Mouse (Mus musculus) midbrain, embryonic 11.5 days (tissue): Measurements from ENCODE around the gene Erich6. TPM values are rescaled to one million over a fixed set of nuclear protein-coding genes. Genes with fewer than 3 reads are reported as not detected.

Experiments used
- ATAC-seq: fragments of 200-750 bp; cut with Nextera tagmentation; 2 replicates; pipeline ENCODE4 v1.8.0; 2017; ENCODE audit warnings: moderate TSS enrichment, moderate library complexity; ENCODE audit not compliant: low FRiP score
- DNase-seq: peaks from one replicate; pipeline ENCODE4 v3.0.0; 2015; ENCODE audit warnings: low spot score; ENCODE audit errors: missing footprints
- H3K27ac ChIP-seq: fragments of 300-500 bp; sonication (generic); 2 replicates; pipeline ENCODE4 v1.5.1; 2014; ENCODE audit warnings: low read depth, low read length
- H3K27me3 ChIP-seq: fragments of 300-500 bp; sonication (generic); 2 replicates; pipeline ENCODE4 v1.6.1; 2014; ENCODE audit warnings: mild to moderate bottlenecking, low read length, moderate library complexity, mixed read lengths; ENCODE audit not compliant: control insufficient read depth, insufficient read depth
- H3K36me3 ChIP-seq: fragments of 300-500 bp; sonication (generic); 2 replicates; pipeline ENCODE4 v1.6.1; 2014; ENCODE audit warnings: mild to moderate bottlenecking, low read length, moderate library complexity, mixed read lengths; ENCODE audit not compliant: control insufficient read depth, insufficient read depth
- H3K4me1 ChIP-seq: fragments of 300-500 bp; sonication (generic); 2 replicates; pipeline ENCODE4 v1.6.1; 2014; ENCODE audit warnings: low read length; ENCODE audit not compliant: control insufficient read depth, insufficient read depth
- H3K4me2 ChIP-seq: fragments of 300-500 bp; sonication (generic); 2 replicates; pipeline ENCODE4 v1.6.1; 2014; ENCODE audit warnings: mild to moderate bottlenecking, moderate library complexity
- H3K4me3 ChIP-seq: fragments of 300-500 bp; sonication (generic); 2 replicates; pipeline ENCODE4 v1.5.1; 2014; ENCODE audit warnings: low read depth, low read length
- H3K9ac ChIP-seq: fragments of 300-500 bp; sonication (generic); 2 replicates; pipeline ENCODE4 v1.6.1; 2014; ENCODE audit warnings: low read length
- H3K9me3 ChIP-seq: fragments of 300-500 bp; sonication (generic); 2 replicates; pipeline ENCODE4 v1.6.1; 2016; ENCODE audit warnings: low read length; ENCODE audit not compliant: control insufficient read depth
- WGBS: fragments of 180-500 bp; shearing (Covaris S2); extraction: QIAGEN DNeasy Blood & Tissue Kit; methylation state at CpG from one replicate; pipeline ENCODE4 v1.1.7; 2014; 5-methylcytosine and 5-hydroxymethylcytosine counted together
- polyA plus RNA-seq: library from polyadenylated mRNA; unstranded; fragments of >200 nt; fragmentation: Nextera tagmentation; extraction: Ambion mirVana; gene quantifications from 2 replicates; pipeline ENCODE4 v1.2.1, GENCODE M21; 2014

The Erich6 gene
- polyA plus RNA-seq = 0.08 TPM in 1 of 2 replicates, not detected in the other

DNA sequence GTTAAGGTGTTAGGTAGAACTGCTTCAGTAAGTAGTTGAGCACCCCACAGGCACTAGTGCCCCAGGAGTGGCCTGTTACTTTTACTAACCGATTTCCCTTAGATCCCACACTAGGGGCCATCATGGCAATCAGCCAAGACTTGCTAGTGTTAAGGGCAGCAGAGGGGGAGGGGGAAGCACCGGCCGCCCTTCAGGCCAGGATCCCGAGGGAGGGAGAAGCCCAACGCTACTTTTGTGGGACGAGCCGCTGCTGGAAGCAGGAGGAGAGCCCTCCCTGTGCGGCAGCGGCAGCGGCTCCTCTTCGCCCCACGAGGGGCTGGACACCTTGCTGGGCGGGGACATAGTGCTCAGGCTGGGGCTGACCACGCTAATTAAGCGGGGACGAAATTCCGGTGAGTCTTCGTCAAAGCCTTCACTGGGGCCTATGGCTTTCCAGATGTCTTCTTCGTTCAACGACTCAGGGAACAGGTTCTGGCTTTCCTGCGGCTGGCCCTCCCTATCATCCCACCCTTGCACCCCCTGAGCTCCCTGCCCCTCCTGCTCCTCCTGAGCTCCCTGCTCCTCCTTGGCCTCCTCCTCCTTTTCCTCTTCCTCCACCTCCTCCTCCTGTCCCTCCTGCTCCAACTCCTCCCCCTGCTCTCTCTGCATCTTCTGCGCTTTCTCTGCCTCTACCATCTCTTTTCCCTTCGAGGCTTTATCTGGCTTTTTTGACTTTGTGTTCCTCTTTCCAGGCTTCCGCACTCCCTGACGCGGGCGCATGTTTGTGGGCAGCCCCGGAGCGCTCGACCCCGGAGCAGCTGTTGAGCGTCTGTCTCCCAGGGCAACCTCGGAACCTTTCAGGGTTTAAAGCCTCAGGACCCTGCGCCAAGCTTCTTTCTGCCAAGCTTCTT is at the start of gene Erich6:
Gene Erich6 (minus strand): TSS at position 802 of the 890 bp plus-strand sequence.
- WGBS = under 1% methylated on average over 33 of the region's 34 CpGs
- peak within 1 kb of the TSS; percentile 22; the same call in 1 of the 2 replicates for H3K27ac ChIP-seq

DNA sequence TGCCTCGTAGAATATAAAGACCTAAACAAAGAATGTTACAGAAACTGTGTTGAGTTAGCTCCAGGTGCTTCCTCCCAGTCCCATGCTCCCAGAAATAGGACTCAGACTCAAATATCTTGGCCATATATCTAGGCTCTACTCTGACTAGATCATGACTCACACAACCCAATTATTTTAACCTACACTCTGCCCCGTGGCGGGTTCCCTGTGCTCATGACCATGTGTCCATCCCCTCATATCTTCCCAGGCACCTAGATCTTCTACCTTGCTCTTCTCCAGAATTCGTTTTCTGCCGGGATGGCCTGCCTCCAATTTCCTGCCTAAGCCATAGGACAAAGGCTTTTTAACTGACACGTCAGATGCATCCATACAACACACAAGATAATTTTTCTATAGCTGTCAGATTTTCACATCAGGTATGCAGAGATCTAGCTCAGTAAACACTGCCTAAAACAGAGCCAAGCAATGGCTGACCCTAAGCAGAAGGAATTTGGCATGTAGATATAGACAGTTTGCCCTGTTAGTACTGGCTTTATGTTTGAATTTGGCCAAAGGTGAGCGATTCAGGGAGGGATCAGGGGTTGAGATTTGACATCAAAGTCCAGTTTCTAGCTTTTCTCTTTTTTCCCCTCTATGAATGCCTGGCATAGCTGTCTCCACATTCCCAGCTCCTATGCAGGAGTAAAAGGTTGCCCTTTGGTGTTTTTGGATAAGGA is 49.4 kb upstream of the Erich6 start:
- 85% methylated on average over 7 of the region's 7 CpGs for WGBS
- Histone ChIP-seq H3K36me3 (no peaks in the 10 kb centered on the region), H3K9ac (no peak overlapping the region), H3K4me1 (peaks cover 2% of the 10 kb centered on the region; the same call in 1 of the 2 replicates), H3K9me3 (no peaks in the 10 kb centered on the region), H3K4me2 (no peak overlapping the region), H3K27me3 (0 out of 2 replicates have a peak, but pooled peaks cover 2% of the 10 kb centered on the region), H3K4me3 (no peak overlapping the region), H3K27ac (no peak overlapping the region)
- DNase-seq (no peak), ATAC-seq (no peak)

More for the DNA sequence above, at the start of gene Erich6:
- Histone ChIP-seq H3K9me3 (0 out of 2 replicates have a peak, but pooled peaks cover 3% of the 10 kb centered on the region), H3K9ac (peak within 1 kb of the TSS; percentile 69), H3K4me3 (peak within 1 kb of the TSS; percentile 49), H3K27me3 (no peaks in the 10 kb centered on the region; the same call in 1 of the 2 replicates), H3K4me2 (peak within 1 kb of the TSS; percentile 87), H3K36me3 (no peaks in the 10 kb centered on the region), H3K4me1 (peaks cover 7% of the 10 kb centered on the region; the same call in 1 of the 2 replicates)
- ATAC-seq = peak; percentile 93
- peak; percentile 95 for DNase-seq

DNA sequence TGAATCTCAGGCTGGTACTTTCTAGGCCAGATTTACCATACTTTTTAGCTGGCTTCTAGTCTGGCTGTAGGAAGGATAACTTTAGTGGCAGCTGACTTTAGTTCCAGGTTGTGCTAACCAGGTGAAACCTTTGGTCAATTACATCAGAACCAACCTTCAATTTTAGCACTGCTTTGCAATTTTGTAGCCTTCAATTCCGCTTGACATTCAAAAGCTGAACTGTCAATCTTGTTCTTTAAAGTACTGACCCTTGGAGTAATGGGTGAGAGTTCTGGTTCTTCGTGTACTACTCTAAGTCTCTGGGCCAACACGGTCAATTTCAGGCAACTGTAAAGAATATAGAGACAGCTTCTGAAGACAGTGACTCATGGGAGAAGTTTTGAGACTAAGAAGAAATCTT is 48.4 kb upstream of the Erich6 start:
- DNase-seq (no peak), ATAC-seq (no peak)
- Histone ChIP-seq H3K9ac (no peak overlapping the region), H3K36me3 (no peaks in the 10 kb centered on the region), H3K27ac (no peak overlapping the region), H3K27me3 (0 out of 2 replicates have a peak, but pooled peaks cover 2% of the 10 kb centered on the region), H3K9me3 (no peaks in the 10 kb centered on the region), H3K4me3 (no peak overlapping the region), H3K4me2 (no peak overlapping the region), H3K4me1 (peaks cover 2% of the 10 kb centered on the region; the same call in 1 of the 2 replicates)
- WGBS = 83% methylated on average over 3 of the region's 3 CpGs

DNA sequence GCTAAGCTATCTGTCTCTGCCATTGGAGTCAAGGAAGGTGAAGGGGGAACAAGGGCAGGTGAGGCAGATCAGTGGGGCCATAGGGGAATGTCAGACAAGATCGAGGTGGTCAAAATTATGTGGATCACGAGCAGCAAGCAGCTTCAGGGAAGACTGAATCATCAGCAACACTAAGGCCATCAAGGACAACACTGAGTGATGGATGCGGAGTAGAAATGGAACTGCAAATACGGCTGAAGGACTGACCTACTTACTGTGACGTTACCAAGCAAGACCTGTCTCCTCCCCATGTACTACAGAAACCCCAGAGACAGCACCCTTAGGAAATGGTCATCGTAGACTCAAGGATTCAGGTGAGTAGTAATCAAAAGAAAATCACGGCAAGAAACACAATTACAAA is 46.3 kb upstream of the Erich6 start:
- DNase-seq = no peak
- H3K4me2 ChIP-seq = no peak overlapping the region
- H3K4me1 ChIP-seq = peaks cover 2% of the 10 kb centered on the region; the same call in 1 of the 2 replicates
- no peaks in the 10 kb centered on the region for H3K27me3 ChIP-seq
- H3K36me3 ChIP-seq = no peaks in the 10 kb centered on the region
- H3K9me3 ChIP-seq = no peaks in the 10 kb centered on the region
- H3K27ac ChIP-seq = no peak overlapping the region
- ATAC-seq = no peak
- WGBS = 91% methylated on average over 7 of the region's 7 CpGs
- no peak overlapping the region for H3K4me3 ChIP-seq
- H3K9ac ChIP-seq = no peak overlapping the region

DNA sequence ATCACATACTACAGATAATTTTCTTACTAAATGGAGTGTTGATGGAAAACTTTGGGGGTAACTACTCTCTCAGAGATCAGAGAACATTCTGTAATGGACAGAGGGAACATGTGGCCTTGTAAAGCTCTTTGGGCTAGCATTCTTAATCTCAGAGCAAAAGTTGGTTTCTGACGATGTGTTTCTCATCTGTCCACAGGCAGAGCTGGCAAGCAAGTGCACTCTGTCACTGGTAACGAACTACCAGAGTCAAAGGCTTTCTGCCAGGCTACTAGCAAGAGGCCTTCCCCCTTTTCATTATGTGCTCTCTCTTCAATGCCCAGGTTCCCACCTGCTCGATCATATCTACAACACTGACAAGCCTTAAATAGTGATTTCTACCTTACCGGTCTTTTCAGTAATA is 45.3 kb upstream of the Erich6 start:
- ATAC-seq (no peak), DNase-seq (no peak)
- Histone ChIP-seq H3K4me1 (peaks cover 2% of the 10 kb centered on the region; the same call in 1 of the 2 replicates), H3K36me3 (no peaks in the 10 kb centered on the region), H3K4me2 (no peak overlapping the region), H3K9ac (no peak overlapping the region), H3K9me3 (no peaks in the 10 kb centered on the region), H3K27me3 (no peaks in the 10 kb centered on the region), H3K4me3 (no peak overlapping the region), H3K27ac (no peak overlapping the region)
- WGBS = 85% methylated on average over 4 of the region's 4 CpGs

DNA sequence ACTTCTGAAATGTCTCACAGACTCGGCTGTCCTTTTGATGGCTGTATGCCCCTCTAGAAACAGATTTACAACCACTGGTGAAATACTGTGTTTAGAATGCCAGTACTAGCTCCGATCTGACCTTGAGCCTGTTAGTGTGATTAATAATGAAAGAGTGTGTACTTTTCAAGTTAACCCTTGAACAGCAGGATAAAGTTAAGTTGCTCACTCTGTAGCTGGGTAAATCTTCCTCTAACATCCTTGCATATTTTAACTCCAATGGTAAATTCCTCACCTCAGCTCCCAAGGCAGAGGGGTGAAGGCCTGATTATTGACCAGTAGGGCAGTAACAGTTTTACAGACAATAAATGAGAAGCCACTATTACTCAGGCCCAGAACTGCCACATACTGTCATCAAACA is 44.8 kb upstream of the Erich6 start:
- Histone ChIP-seq H3K9me3 (no peaks in the 10 kb centered on the region), H3K4me1 (peaks cover 2% of the 10 kb centered on the region; the same call in 1 of the 2 replicates), H3K9ac (no peak overlapping the region), H3K27ac (no peak overlapping the region), H3K36me3 (no peaks in the 10 kb centered on the region), H3K4me3 (no peak overlapping the region), H3K27me3 (no peaks in the 10 kb centered on the region), H3K4me2 (no peak overlapping the region)
- no peak for ATAC-seq
- 77% methylated on average over 2 of the region's 2 CpGs for WGBS
- DNase-seq = no peak

DNA sequence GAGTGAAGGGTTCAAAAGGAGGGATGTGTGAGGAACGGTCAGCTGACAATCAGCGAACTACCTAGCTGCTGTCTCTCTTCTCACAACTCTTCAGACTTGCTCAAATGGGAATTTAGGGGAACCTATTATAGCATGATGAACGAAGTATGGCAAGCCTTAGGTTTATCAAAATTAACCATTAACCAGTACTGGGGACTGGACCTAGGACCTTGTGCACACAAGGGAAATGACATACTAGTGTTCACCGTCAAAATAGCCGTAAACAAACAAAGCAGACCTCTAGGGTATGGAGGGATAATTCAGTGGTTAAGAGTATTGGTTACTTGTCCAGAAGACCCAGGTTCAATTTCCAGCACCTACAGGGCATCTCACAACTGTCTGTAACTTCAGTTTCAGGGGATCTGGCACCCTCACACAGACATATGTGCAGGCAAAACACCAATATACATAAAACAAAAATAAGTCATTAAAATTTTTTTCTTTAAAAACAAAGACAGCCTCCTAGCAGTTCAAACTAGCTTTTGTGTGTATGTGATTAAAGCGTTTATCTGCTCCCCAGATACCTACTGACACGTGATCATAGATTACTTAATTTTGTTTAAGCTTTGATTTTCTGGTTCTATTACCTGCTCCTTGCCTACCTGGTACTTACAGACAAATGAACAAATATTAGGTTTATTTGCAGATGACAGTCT is 44.1 kb upstream of the Erich6 start:
- H3K4me3 ChIP-seq = no peak overlapping the region
- no peak overlapping the region for H3K9ac ChIP-seq
- no peaks in the 10 kb centered on the region for H3K9me3 ChIP-seq
- H3K4me1 ChIP-seq = peaks cover 2% of the 10 kb centered on the region; the same call in 1 of the 2 replicates
- no peak overlapping the region for H3K27ac ChIP-seq
- H3K36me3 ChIP-seq = no peaks in the 10 kb centered on the region
- H3K27me3 ChIP-seq = no peaks in the 10 kb centered on the region
- ATAC-seq (no peak), DNase-seq (no peak)
- no peak overlapping the region for H3K4me2 ChIP-seq
- WGBS = 89% methylated on average over 7 of the region's 7 CpGs

DNA sequence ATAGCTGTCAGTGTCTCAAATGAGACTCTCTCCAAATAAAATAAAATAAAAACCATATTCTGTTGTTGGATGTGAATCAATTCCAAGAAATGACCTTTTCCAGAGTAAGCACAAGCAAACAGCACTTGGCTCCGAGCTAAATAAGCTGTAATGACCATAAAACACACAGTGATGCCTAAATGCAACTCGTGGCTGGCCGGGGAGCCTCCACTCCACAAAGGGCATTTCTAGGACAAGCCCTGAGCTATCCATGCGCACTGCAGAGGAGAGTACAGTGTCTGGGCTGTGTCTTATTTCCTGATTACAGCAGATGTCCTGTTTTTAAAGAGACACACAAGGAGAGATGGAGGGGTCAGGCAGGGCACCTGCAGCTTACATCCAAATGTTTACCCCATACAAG is 43.0 kb upstream of the Erich6 start:
- Histone ChIP-seq H3K4me3 (no peak overlapping the region), H3K9ac (no peak overlapping the region), H3K27me3 (no peaks in the 10 kb centered on the region), H3K4me2 (no peak overlapping the region), H3K36me3 (no peaks in the 10 kb centered on the region), H3K27ac (no peak overlapping the region), H3K4me1 (peaks cover 2% of the 10 kb centered on the region; the same call in 1 of the 2 replicates), H3K9me3 (no peaks in the 10 kb centered on the region)
- WGBS = 73% methylated on average over 4 of the region's 4 CpGs
- DNase-seq (no peak), ATAC-seq (no peak)
